Mouse (Mus musculus) bone marrow, adult 2 months (tissue): ENCODE measurements at regions not wholly inside any gene's neighbourhood (a gene's known extent, or its start where the extent isn't known, plus 50 kb on each side); places are given as distances from the start of the nearest gene placed in this dataset.

Experiments
- CTCF ChIP-seq: fragments of 200-500 bp; IDR thresholded peaks from 2 replicates; pipeline ENCODE4 v1.5.1; 2011; ENCODE audit warnings: low read length, control low read depth; ENCODE audit not compliant: control insufficient read depth, insufficient read depth
- POLR2A ChIP-seq: fragments of 200-500 bp; IDR thresholded peaks from 2 replicates; pipeline ENCODE4 v1.6.1; 2011; ENCODE audit warnings: low read depth, mild to moderate bottlenecking, control low read depth, low read length, borderline replicate concordance; ENCODE audit not compliant: control insufficient read depth

GRCm38 (mm10) chr10:98725110-98725509, 189.1 kb upstream of the Atp2b1 start:
- TF ChIP-seq CTCF = no peak
- TF ChIP-seq POLR2A = no peak
